Mouse (Mus musculus) cerebellum, adult 11 months (tissue): ENCODE measurements around the gene Gm17693.
"Not testable (repeated sequence)": the region's sequence is repeated elsewhere in the genome, so short reads cannot be mapped to it uniquely, and the experiment has no call there.

Source experiments
- DNase-seq: peaks from one replicate; pipeline ENCODE4 v3.0.0; 2022

The Gm17693 gene

GRCm38 (mm10) chrX:125705144-125705543 lies at the start of gene Gm17693:
Gene Gm17693 (plus strand): TSS chrX:125705444.
- DNase-seq: not testable (repeated sequence)
